Mouse (Mus musculus) heart, adult 9 months (tissue): ENCODE data around the gene Fam83g.
A peak's percentile ranks its signal among the peaks of the same experiment; 100 is the strongest.

Experiments
- DNase-seq, 2 experiments: peaks; one replicate each; pipeline ENCODE4 v3.0.0; 2022; ENCODE audit warnings: low spot score in 2 of 2

Gene Fam83g

GRCm38 (mm10) chr11:61715130-61715529 is 31.2 kb downstream of the Fam83g start:
- DNase-seq, result no peak

DNA sequence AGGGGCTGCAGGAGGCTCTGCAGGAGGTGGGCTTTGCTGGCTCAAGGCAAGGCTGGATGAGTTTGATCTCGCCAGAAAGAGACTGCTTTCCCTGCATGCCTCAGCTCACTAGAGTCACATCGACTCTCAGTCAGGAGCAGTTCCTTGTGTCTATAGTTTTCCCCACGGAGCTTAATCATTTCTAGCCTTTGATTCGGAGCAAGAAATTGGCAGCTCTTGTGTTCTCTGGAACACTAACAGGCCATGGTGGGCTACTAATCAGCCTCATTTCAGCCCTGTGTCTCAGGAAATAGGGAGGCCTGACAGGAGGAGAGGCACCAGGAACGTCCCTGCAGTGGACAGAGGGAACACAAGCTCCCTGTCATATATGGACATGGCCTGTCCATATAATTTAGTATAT is 34.1 kb downstream of the Fam83g start:
- DNase-seq, result no peak

DNA sequence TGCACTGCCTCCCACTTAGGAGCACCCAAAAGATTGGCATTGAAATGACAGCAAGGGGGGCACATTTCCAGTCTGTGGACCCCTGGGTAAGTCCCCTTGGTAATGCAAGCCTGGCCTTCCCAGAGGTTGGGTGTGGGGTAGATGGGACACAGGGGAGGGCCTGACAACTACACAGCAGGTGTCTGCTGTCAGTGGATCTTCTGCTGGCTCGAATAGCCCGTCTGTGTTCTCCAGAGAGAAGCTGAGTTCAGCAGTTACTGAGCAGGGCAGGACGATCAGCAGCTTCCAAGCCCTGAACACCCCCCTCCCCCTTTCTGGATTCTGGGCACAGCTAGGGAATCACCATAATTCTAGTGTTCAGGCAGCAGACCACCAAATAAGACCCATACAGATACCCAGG is 35.5 kb downstream of the Fam83g start:
- no peak for DNase-seq

GRCm38 (mm10) chr11:61719826-61720225 is 35.9 kb downstream of the Fam83g start:
- no peak for DNase-seq

DNA sequence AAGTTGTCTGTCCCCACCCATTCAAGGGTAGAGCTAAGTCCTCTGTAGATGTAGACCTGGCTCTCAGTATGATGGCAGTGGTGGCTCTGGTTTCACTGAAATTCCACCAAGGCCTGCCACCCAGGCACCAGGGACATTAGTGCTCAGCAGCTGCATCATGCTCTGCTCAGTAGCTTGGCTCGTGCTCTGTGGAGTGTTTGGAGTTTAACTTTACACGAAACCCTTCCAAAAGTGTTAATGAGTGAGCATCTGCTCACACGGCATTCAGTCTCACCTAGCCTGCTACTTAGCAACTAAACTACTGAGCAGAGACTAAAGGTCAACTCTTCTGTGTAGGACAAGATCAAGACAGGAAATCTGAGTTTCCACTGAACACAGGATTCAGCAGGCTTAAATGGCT is 36.7 kb downstream of the Fam83g start, which contains the start of gene Slc5a10:
Gene Slc5a10 (minus strand): TSS at position 191 of the 400 bp plus-strand sequence.
- no peak for DNase-seq

DNA sequence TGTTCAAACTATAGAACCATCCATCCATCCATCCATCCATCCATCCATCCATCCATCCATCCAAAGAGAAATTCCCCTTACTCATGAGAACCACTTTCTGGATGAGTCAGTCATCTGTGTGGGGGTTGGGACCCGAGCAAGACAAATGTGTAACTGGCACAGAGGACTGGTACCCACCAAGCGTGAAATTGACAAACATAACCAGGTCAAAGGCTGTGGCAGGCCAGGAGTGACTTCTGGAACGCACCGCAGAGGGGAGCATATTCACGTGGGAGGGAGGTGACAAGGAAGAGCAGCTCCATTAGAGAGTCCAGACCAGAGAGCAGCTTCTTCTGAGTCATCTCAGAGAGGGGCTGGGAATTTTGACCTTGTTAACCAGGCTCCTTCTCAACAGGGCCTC is 38.2 kb downstream of the Fam83g start:
- DNase-seq, result no peak

GRCm38 (mm10) chr11:61728037-61728436 is 44.1 kb downstream of the Fam83g start:
- peak; percentile 29 to 61 for DNase-seq

- DNase-seq, result no peak
These were observed 48.8 kb downstream of the Fam83g start for GRCm38 (mm10) chr11:61732672-61733071.

GRCm38 (mm10) chr11:61737290-61737689 is 53.4 kb downstream of the Fam83g start:
- no peak for DNase-seq

DNA sequence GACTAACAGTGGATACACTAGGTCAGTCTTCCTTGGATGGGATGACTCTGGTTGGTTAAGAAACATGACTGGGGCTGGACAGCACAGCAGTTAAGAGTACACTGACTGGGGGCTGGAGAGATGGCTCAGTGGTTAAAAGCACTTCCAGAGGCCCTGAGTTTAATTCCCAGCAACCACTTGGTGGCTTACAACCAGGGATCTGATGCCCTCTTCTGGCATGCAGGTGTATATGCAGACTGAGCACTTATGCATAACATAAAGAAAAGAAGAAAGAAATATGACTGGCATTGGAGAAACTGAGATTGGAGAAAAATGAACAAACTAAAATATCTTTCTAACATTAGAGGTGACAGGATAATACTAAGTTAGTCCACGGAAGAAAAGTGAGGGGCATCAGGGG is 56.6 kb downstream of the Fam83g start:
- DNase-seq, result no peak

DNA sequence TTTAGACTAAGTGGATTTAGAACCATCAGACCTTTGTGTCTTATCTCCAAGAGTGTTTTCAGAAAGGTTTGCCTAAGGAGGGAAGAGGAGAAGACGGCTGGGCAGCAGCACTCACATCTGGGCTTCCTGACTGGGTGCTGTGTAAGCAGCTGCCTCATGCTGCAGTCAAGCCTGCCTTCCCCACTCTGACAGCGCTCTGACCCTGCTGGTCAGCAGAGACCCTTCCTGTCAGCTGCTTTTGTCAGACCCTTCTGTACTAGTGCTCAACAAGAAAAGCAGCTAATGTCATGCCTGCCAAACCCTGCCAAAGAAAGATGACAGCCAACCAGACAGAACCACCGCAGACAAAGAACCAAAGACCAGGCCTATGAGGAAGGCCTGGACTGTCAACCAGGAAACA is 59.9 kb downstream of the Fam83g start:
- no peak for DNase-seq

DNA sequence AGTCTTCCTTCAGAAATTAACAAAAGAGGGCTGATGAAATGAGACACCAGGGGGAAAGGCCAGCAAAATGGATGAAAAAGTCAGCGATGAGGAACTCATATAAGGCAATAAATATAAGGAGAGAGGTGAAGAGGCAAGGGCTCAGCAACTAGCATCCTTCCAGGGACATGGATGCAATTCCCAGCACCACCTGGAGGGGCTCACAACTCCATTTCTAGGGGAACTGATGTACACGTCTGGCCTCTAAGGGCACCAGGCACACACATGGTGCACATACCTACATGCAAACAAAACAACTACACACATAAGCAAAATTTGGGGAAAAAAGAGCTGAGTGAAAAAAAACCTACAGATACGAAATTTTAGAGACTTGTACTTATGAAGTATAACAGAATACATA is 60.6 kb downstream of the Fam83g start:
- DNase-seq, result no peak

GRCm38 (mm10) chr11:61745781-61746180 is 61.9 kb downstream of the Fam83g start:
- DNase-seq, result no peak

- DNase-seq, result no peak
These were observed 63.3 kb downstream of the Fam83g start for GRCm38 (mm10) chr11:61747161-61747560.

- no peak for DNase-seq
These were observed 67.7 kb downstream of the Fam83g start for GRCm38 (mm10) chr11:61751612-61752011.

- no peak for DNase-seq
These were observed 73.3 kb downstream of the Fam83g start for GRCm38 (mm10) chr11:61757151-61757550.
